Mouse (Mus musculus): ENCODE data around the gene Col4a3.

The Col4a3 gene

DNA sequence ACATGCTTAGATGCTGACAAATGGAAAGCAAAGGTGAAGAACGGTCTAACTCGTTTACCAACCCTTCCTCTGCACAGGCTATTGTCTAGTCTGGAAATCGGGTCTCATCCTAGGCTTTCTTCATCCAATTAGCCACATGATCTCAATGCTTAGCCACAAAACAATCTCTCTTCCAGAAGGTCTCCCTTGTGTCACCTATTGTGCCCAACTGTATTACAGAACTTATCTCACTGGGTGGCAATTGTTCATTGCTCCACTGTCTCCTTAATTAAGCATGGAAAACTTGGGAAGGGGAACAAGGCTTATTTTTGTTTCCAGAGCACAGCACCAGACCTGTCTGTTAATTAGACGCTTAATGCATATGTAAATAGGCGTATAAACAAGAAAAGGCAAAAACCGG, 101.2 kb downstream of the Col4a3 start:
- DNase-seq, result no peak

DNA sequence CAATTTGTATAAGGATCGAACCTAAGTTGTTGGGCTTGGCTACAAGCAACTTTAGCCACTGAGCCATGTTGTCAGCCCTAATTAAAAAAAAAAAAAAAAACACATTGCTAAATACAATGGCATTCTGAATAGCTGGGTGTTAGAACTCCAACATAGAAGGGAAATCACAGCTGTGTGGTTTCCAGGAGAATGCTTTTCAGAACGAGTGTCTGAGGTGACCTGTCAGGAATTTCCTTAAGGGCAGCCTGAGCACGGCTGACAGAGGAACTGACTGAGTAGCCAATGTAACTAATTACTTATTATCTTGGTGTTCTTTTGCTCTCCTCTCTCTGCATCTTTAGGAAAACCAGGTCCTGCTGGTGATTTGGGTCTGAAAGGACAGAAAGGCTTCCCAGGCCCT, 109.2 kb downstream of the Col4a3 start:
- no peak for DNase-seq

DNA sequence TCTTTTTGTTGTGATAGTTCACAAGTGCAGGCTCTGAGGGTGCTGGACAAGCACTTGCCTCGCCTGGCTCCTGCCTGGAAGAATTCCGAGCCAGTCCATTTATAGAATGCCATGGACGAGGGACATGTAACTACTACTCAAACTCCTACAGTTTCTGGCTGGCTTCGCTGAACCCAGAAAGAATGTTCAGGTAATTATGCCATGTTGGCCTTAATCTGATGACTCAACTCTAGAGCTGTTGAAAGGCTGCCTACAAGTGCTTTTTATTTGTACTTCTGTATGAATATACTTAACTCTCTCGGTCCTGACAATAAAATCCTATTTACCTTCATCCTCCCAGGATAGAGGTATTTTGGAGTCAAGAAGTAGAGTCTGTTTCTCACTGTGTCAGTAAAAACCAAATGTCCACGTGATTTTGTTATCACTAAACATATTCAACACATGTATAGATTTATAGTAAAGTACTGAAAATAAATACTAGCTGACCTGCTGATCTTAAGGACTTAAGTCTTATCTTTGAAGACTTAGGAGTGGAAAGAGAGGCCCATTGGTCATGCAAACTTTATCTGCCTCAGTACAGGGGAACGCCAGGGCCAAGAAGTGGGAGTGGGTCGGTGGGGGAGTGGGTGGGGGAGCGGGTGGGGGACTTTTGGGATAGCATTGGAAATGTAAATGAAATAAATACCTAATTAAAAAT, 131.2 kb downstream of the Col4a3 start:
- no peak for DNase-seq

DNA sequence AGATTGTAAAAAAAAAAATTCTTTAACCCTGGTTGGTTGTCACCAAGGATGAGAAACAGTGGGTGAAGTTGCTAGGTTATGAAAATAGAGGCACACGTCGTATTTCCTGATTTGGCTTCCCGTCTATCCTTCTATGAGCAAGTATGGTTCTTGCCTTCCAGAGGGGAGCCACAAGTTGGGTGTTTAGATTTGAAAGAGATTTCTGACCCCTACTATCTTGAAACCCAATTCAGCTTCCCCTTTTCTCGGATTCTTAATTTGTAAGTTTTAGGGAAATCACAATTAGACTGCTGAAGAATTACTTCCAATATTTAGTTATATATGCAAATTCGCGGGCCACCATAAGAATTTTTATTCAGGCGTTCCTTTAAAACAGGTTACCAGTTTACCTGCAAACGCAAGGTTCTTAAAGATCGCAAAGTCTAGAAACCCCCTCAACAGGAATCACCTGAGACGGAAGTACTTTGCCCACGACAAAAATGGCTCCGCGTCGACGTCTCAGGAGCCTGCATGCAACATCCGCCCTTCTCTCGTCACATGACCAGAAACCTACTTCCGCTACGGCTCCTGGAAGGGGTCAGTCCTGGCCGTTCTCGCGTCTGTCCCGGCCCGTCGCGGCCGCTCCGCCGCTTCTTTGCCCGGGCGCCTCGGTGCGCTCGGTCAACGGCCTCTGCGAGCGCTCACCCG, 137.8 kb downstream of the Col4a3 start, which contains the start of gene Mff:
Gene Mff, plus strand, starts transcription at position 552 of the 687 bp plus-strand sequence.
- DNase-seq, result peak; percentile 93

DNA sequence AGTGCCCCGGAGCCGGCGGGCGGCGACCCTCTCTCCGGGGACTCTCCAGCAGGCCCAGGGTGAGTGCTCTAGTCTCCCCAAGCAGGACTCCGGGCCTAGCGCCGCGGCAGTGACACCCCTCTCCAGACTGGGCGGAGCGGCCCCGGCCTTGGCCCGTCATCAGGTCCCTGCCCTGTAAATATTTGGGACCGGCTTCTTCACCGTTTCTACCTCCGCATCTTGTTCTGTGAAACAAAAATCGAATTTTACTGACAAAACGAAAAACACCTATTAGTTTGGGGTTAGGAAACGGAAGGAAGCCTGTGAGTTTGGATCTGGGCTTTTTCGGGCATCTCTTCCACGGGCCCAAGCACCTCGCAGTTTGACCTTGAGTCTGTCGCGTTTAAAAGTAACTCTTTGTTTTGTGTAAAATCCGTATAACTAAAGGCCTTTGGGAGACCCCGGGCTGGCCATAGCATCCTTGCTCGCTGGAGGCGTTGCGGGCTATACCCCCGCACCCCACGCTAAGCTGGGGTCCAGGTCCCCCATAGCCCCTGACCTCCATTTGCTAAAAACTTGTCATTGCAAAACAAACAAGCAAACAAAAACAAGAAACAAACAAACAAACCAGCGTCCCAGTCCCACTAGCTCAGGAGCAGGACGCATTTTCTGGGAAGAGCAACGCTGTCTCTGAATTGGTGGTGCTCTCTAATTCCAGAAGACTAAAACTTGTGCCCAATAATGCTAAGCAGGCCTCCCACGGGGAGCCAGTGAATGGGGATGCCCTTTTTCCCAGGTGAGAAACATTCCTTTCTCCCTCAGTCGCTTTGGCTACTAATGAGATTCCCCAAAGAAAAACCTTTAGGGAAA, 138.5 kb downstream of the Col4a3 start:
- no peak for DNase-seq

DNA sequence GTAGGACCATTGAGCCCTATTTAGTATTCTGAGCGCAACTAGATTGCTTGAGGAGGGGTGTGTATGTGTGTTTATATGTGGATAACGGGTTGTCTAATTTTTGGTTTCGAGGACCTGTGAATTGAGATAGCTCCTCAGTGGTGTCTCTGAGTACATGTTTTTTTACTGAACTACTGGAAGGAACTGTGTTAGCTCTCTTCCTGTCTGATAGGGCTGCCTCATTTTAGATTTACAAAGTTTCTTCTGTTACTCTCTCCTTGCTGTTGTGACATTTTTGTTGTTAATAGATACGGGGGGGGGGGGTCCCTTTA, 139.1 kb downstream of the Col4a3 start:
- no peak for DNase-seq

DNA sequence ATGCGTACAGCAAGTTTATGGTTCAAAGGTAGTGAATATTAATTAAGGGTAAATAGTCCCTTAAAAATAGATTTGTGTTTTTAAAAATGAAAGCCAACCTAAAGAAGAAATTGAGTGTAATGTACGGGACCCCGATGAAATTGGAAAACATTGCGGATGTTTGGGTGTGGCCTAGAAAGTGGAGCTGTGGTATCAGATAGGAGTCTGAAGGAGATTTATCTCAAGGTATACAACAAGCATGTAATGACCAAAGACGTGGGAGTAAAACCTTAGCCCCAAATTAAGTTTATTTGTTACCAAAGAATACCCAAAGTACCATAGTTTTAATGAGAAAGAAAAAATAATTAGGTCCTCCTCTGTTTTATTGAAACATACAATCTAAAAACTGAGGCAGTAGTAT, 139.8 kb downstream of the Col4a3 start:
- DNase-seq, result no peak

DNA sequence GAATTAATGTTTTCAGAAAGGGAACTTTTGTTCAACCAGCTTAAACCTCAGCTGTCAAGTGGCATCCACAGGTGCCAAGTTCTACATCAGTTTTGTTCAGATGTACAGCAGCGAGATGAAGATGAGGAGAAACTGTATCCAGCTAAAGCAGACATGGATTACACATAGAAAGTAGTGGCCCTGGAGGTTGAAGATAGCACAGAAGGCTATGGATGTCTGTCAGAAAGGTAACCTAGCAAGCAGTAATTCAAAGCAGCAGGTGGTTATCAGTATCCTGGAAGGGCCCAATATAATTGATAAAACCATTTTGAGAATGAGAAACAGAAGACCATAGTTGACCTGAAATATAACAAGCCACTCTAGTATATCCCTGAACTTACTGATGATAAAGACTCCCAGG, 146.6 kb downstream of the Col4a3 start:
- DNase-seq, result no peak

DNA sequence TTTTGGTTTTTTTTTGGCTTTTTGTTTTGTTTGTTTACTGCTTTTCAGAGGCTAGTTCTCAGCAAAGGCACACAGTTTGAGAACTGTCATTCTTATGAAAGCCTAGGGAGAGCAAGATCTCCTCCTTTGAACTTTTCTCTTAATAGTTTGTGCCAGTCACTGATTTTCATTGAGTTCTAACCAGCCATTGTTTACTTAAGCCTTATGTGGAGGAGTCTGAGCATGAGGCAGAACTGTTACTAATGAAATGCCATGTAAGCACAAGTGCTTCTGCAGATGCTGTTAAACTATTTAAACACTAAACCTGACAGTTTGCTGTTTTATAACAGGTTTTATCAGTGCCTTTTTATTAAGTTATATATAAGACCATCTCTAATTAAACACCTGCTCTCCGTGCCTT, 151.3 kb downstream of the Col4a3 start:
- no peak for DNase-seq

DNA sequence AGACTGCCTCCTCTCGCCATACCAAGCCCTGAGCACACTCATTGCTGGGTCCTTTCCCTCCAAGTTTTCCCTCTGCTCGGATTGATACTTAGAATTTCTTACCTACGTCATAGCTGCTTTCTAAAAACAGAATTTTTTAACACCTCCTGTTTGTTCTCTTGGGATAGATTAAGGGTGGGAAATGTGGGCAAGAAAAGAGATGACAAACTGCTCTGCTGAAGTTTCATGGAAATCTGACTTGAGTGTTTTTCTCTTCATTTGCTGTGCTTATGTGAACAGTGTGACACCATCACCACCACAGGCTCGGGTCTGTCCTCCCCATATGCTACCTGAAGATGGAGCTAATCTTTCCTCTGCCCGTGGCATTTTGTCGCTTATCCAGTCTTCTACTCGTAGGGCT, 154.8 kb downstream of the Col4a3 start:
- no peak for DNase-seq

DNA sequence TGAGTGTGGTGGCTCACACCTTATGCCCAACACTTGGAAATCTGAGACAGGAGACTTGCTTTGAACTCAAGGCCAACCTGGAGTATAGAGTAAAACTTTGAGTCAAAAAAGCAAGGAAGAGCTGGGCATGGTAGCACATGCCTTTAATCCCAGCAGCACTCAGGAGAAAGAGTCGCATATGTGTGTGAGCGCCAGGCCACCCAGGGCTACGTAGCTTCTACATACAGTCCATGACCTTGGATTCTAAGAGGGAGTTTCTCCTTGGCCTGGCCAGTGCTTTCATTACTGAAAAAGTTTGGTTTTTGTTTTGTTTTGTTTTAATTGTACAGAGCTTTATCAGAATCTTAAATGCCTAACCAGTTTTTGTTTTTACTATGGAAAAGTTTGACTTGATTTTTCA, 157.2 kb downstream of the Col4a3 start:
- no peak for DNase-seq

DNA sequence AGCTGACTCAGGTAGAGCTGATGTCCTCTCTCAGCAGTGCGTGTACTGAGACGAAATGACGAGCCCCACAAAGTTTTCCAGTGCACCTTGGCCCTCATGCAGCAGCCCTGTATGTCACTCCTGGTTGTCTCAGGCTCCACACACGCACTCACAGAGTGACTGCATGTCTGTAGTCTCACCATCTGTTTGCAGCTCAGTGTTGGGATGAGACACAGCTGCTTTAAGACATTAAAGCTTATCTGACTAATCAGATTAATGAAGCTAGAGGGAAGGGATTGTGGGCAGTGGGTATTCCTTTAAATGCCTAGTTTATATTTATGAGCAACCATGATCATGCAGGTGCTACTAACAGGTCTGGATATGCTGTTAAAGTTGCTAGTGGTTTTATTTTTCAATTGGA, 159.7 kb downstream of the Col4a3 start:
- DNase-seq, result no peak

DNA sequence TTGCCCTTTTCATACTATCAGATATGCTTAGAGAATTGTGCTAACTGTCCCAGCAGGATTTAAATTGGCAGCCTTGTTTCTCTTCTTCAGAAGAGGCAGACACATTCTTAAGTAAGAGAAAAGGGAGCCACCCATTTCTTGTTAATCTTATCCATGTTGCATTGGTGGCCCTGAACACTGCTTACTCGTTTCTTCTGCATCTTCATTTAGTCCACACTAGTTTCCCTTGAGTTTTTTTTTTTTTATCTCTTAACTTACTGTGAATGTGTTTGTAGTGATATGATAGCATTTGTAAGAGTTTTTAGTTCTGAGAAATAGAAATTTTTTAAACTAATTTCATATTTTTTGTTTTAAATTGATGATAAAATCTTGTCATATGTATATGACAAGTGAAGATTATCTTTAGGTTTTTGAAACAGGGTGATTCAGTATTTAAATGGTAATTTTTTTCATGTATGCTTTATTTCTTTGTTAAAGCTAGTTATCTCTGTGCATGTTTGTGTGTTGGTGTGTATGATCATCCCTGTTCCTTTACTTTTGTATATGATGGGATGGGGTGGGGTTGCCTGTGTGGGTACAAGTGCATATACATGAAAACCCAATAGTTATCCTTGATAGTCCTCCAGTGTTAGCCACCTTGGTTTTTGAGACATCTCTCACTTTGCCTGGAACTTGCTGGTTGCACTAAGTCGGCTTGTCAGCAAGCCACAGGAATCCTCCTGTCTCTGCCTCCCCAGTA, 161.2 kb downstream of the Col4a3 start:
- DNase-seq, result no peak

DNA sequence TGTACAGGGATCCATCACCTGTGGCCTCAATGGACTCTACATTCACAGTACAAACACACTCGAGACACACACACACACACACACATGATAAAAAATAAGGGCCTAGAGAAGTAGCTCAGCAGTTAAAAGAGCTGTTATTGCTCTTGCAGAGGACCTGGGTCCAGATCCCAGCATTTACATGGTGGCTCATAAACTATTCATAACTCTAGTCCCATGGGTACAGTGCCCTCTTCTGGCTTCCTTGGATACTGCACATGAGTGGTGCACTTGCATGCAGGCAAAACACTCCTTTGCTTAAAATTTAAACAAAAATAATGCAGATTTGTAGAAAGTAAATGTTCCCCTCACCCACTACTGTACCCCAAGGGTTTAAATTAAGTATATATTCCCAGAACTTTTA, 172.8 kb downstream of the Col4a3 start:
- peak; percentile 6 for DNase-seq

DNA sequence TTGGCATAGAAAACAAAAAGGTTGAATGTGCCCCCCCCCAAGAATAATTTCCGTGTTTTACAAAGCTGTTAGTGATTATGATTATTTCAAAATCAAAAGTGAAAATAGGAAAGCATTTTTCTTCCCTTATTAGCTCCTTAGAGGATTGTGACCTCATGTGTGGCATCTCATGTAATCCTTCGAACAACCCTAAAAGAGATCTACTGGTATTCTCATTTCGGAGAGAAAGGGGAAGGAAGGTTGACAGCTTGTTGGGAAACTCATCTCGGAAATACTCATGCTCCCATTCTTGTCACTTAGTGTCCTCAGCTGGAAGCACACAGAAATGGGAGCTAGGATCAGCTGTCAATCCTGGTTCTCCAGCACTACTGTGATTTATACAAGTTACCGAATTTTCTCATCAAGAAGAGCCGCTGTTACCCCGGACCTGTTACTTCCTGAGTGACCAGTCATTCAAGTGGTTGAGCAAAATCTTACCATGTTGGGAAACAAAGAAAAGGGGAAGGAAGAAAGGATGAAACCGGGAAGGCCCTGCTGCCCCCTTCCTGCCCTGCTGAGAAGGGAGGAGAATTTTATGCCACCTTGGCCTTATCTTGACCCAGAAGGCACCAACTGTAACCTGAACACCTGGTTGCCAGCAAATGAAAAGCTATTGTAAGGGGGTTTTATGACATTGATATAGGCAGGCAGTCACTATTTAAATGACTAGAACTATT, 174.9 kb downstream of the Col4a3 start:
- DNase-seq, result no peak

DNA sequence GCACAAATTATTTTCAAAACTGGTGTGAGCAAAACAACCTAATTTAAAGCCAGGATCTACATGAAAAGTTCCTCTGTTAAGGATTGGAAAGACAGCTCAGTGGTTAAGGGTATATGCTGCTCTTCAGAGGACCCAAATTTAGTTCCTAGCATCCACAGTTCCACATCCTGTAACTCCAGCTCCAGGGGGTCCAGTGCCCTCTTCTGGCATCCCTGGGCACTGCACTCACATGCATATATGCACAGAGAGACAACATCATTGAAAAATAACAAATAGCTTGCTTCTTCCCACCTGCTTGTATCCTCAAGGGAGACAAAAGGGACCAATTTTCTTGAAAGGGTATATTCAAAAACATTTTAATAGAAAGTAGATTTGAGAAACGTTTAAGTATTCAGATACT, 175.6 kb downstream of the Col4a3 start:
- no peak for DNase-seq

DNA sequence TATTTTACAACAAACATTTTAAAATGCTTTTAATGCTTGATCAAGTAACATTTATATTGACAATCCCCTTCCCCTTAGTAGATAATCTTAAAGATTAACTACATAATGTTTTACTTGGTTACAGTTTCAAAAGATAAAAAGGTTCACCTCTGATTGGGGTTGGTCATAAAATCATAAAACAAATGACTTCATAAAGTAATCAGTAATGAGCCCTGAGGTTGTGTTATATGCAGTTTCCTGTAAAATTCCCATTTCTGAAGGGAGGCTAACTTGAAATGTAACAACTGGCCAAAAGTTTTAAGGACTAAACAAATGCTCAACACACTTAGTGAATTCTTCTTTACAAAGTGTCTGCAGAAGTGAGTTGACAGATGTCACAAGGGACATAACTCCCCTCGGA, 179.5 kb downstream of the Col4a3 start:
- no peak for DNase-seq

DNA sequence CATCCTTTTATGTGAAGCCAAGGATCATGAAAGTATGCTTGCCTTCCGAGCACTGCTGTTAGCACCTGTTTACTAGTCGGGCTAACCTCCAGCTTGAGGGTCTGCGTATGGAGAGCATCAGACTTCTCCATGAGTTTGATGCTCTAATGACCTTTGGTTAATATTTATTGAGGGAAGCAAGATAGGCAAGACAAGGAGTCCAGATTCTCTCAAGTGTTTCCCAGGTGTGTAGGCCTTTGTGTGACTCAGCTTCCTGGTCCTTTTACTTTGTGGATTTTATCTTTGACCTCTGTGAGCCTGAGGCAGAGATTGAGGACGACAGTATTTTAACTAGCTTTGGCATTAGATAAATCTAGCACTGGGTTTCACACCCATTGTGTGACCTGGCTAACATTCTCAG, 179.9 kb downstream of the Col4a3 start:
- DNase-seq, result no peak

DNA sequence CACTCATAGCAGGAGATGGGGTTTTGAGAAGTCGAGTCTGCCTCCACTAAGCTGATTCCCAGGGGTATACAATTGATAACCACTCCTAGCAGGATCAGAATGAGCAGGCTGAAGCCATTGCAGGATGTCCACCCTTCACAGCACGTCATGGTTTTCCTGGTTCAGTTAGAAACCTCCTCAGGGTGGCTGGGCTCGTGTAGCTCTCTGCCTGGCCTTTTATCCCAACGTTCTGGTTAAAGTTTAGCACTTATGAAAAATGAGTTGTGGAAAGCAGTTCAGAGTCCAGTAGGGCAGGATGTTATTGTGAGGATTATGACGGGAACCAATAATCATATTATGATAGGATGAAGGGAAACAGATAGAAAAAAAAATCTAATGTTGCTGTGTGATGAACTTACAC, 181.5 kb downstream of the Col4a3 start, which contains the start of gene Tm4sf20:
Gene Tm4sf20, minus strand, starts transcription at position 193 of the 400 bp plus-strand sequence.
- DNase-seq, result no peak

DNA sequence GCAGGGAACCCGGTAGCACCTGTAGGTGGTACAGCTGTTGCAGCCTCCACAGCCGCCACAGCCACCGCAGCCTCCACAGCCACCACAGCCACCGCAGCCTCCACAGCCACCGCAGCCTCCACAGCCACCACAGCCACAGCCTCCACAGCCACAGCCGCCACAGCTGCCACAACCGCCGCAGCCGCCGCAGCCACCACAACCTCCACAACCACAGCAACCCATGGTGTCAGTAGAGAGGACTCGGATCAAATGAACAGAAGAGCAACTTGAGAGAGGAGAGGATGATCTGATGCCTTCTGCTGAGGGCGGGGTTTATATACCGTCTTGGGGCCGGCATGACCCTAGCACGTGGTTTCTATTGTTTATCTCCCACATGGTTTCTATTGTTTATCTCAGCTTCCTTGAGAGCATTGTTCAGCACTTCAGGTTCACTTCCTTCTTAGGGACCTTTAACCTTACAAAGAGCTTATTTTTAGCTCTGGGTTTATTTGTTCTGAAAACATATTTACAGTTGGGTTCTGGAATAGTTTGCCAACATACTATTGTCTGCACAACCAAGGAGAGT, 184.4 kb downstream of the Col4a3 start, which contains the start of gene Gm47791:
Gene Gm47791, minus strand, starts transcription at position 222 of the 565 bp plus-strand sequence.
- DNase-seq, result no peak
